Mouse (Mus musculus) neural tube, embryonic 12.5 days (tissue): ENCODE data around the gene Rabep2. TPM values are rescaled to one million over a fixed set of nuclear protein-coding genes. Genes with fewer than 3 reads are reported as not detected.

Experiments
- ATAC-seq: fragments of 200-750 bp; cut with Nextera tagmentation; 2 replicates; pipeline ENCODE4 v1.8.0; 2017; ENCODE audit warnings: low read depth, mild to moderate bottlenecking, moderate TSS enrichment, moderate library complexity; ENCODE audit not compliant: low FRiP score
- H3K27ac ChIP-seq: fragments of 300-500 bp; sonication (generic); 2 replicates; pipeline ENCODE4 v1.5.1; 2016
- H3K27me3 ChIP-seq: fragments of 300-500 bp; sonication (generic); replicated peaks from 2 replicates; pipeline ENCODE4 v1.6.1; 2016; ENCODE audit warnings: mild to moderate bottlenecking
- H3K36me3 ChIP-seq: fragments of 300-500 bp; sonication (generic); 2 replicates; pipeline ENCODE4 v1.6.1; 2016; ENCODE audit warnings: mild to moderate bottlenecking
- H3K4me1 ChIP-seq: fragments of 300-500 bp; sonication (generic); 2 replicates; pipeline ENCODE4 v1.6.1; 2016
- H3K4me2 ChIP-seq: fragments of 300-500 bp; sonication (generic); replicated peaks from 2 replicates; pipeline ENCODE4 v1.6.1; 2016; ENCODE audit warnings: mild to moderate bottlenecking
- H3K4me3 ChIP-seq: fragments of 300-500 bp; sonication (generic); 2 replicates; pipeline ENCODE4 v1.5.1; 2016
- H3K9ac ChIP-seq: fragments of 300-500 bp; sonication (generic); 2 replicates; pipeline ENCODE4 v1.6.1; 2016; ENCODE audit warnings: mild to moderate bottlenecking
- H3K9me3 ChIP-seq: fragments of 300-500 bp; sonication (generic); 2 replicates; pipeline ENCODE4 v1.6.1; 2016; ENCODE audit warnings: mild to moderate bottlenecking
- WGBS: fragments of 180-500 bp; shearing (Covaris S2); methylation state at CpG from one replicate; pipeline ENCODE4 v1.1.7; 2016; 5-methylcytosine and 5-hydroxymethylcytosine counted together
- polyA plus RNA-seq: library from polyadenylated mRNA; unstranded; fragments of >200 nt; fragmentation: Nextera tagmentation; extraction: Ambion mirVana; gene quantifications from 2 replicates; pipeline ENCODE4 v1.2.1, GENCODE M21; 2016

Gene Rabep2
- polyA plus RNA-seq, 1 experiment from 2014 or later = 26.8 TPM

GRCm38 (mm10) chr7:126414725-126415124 lies 13.8 kb upstream of the Rabep2 start, which contains the start of gene Cd19:
Gene Cd19, minus strand, starts transcription at chr7:126414889.
- H3K9ac ChIP-seq = no peak within 1 kb of the TSS
- H3K27me3 ChIP-seq = no peaks in the 10 kb centered on the region
- 93% methylated on average over 6 of the region's 6 CpGs for WGBS
- no peak for ATAC-seq
- no peak within 1 kb of the TSS for H3K4me2 ChIP-seq
- no peaks in the 10 kb centered on the region for H3K36me3 ChIP-seq
- no peaks in the 10 kb centered on the region for H3K9me3 ChIP-seq
- H3K4me1 ChIP-seq = no peaks in the 10 kb centered on the region
- no peak within 1 kb of the TSS for H3K27ac ChIP-seq
- no peak within 1 kb of the TSS for H3K4me3 ChIP-seq

- WGBS = 67% methylated on average over 2 of the region's 2 CpGs
- Histone ChIP-seq H3K36me3 (no peaks in the 10 kb centered on the region), H3K4me1 (no peaks in the 10 kb centered on the region)
These were observed 11.9 kb upstream of the Rabep2 start for GRCm38 (mm10) chr7:126416615-126417014.

DNA sequence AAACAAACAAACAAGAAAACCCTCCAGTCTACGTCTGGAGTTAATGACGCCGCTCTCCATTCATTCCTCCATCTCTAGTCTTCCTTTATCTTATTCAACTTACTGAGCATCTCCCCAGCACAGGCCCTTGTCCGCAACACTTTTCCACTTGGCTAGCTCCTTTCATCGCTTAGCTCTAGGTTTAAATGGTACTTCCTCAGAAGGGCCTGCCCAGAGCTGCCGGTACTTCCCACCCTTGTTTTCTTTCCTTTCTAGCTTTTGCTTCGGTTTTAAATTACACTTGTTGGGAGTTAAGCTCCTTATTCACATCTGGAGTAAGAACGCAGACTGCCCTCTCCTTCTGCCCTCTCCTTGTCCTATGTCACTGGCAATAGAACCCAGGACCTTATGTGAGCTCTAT lies 11.5 kb upstream of the Rabep2 start:
- Histone ChIP-seq H3K27ac (no peak overlapping the region), H3K4me1 (no peaks in the 10 kb centered on the region), H3K36me3 (no peaks in the 10 kb centered on the region), H3K4me3 (no peak overlapping the region), H3K9ac (no peak overlapping the region), H3K27me3 (no peaks in the 10 kb centered on the region), H3K9me3 (no peaks in the 10 kb centered on the region), H3K4me2 (no peak overlapping the region)
- WGBS = 22% methylated on average over 8 of the region's 8 CpGs
- ATAC-seq = no peak

More at GRCm38 (mm10) chr7:126416615-126417014, 11.9 kb upstream of the Rabep2 start:
- H3K9me3 ChIP-seq = no peaks in the 10 kb centered on the region
- no peaks in the 10 kb centered on the region for H3K27me3 ChIP-seq
- no peak overlapping the region for H3K4me2 ChIP-seq
- ATAC-seq = no peak
- H3K27ac ChIP-seq = no peak overlapping the region
- H3K4me3 ChIP-seq = no peak overlapping the region
- H3K9ac ChIP-seq = no peak overlapping the region

DNA sequence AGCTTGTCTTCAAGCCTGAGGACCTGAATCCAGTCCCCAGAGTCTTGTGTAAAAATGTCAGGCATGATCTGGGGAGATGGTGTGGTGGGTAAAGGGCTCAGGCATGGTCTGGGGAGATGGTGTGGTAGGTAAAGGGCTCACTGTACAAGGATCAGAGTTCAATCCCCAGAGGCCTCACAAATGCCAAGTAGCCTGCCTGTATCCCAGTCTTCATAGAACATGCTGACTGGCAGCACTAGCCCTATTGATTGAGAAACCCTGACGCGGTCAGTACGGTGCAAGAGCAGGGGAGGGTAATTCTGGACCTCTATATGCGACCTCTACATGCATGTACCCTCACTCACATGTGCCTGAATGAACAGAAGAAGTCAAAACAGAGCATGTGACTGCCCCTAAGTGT lies 11.0 kb upstream of the Rabep2 start:
- H3K4me2 ChIP-seq = no peak overlapping the region
- H3K9ac ChIP-seq = no peak overlapping the region
- H3K27ac ChIP-seq = no peak overlapping the region
- no peak overlapping the region for H3K4me3 ChIP-seq
- WGBS = 83% methylated on average over 4 of the region's 4 CpGs
- ATAC-seq = no peak
- no peaks in the 10 kb centered on the region for H3K4me1 ChIP-seq
- H3K9me3 ChIP-seq = no peaks in the 10 kb centered on the region
- no peaks in the 10 kb centered on the region for H3K36me3 ChIP-seq
- H3K27me3 ChIP-seq = no peaks in the 10 kb centered on the region

- 77% methylated on average over 3 of the region's 3 CpGs for WGBS
- ATAC-seq = no peak
These were observed 10.1 kb upstream of the Rabep2 start for GRCm38 (mm10) chr7:126418496-126418895.

DNA sequence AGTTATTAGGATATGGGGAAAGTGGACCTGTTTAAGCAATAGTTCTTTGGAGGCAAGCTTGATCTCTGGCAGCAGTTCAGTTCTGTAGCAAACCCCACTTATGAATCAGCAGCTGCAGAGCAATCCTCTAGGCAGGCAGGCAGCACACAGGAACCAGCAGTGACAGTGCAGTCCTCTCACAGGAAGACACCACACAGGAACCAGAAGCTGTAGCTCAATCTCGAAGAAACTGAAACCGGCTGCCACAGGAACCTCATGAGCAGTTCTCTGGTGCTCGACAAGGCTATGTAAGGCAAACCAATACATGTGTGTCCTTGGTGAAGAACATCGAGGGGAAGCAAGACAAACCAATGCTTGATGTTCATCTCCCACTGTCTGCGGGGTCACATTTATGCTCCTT lies 6.8 kb upstream of the Rabep2 start:
- H3K4me2 ChIP-seq = no peak overlapping the region
- H3K36me3 ChIP-seq = no peaks in the 10 kb centered on the region
- no peaks in the 10 kb centered on the region for H3K4me1 ChIP-seq
- 88% methylated on average over 5 of the region's 5 CpGs for WGBS
- no peaks in the 10 kb centered on the region for H3K9me3 ChIP-seq
- H3K27ac ChIP-seq = no peak overlapping the region
- H3K9ac ChIP-seq = no peak overlapping the region
- H3K27me3 ChIP-seq = no peaks in the 10 kb centered on the region
- no peak overlapping the region for H3K4me3 ChIP-seq
- ATAC-seq = no peak

More at GRCm38 (mm10) chr7:126418496-126418895, 10.1 kb upstream of the Rabep2 start:
- Histone ChIP-seq H3K27me3 (no peaks in the 10 kb centered on the region), H3K36me3 (no peaks in the 10 kb centered on the region), H3K4me1 (no peaks in the 10 kb centered on the region), H3K9ac (no peak overlapping the region), H3K27ac (no peak overlapping the region), H3K4me3 (no peak overlapping the region), H3K9me3 (no peaks in the 10 kb centered on the region), H3K4me2 (no peak overlapping the region)

GRCm38 (mm10) chr7:126424161-126424560 lies 4.4 kb upstream of the Rabep2 start:
- Histone ChIP-seq H3K27ac (no peak overlapping the region), H3K4me3 (no peak overlapping the region), H3K9ac (no peak overlapping the region), H3K9me3 (no peaks in the 10 kb centered on the region), H3K36me3 (no peaks in the 10 kb centered on the region), H3K27me3 (no peaks in the 10 kb centered on the region), H3K4me2 (no peak overlapping the region), H3K4me1 (peaks cover under 1% of the 10 kb centered on the region; the same call in 1 of the 2 replicates)
- ATAC-seq = no peak
- 81% methylated on average over 6 of the region's 6 CpGs for WGBS

DNA sequence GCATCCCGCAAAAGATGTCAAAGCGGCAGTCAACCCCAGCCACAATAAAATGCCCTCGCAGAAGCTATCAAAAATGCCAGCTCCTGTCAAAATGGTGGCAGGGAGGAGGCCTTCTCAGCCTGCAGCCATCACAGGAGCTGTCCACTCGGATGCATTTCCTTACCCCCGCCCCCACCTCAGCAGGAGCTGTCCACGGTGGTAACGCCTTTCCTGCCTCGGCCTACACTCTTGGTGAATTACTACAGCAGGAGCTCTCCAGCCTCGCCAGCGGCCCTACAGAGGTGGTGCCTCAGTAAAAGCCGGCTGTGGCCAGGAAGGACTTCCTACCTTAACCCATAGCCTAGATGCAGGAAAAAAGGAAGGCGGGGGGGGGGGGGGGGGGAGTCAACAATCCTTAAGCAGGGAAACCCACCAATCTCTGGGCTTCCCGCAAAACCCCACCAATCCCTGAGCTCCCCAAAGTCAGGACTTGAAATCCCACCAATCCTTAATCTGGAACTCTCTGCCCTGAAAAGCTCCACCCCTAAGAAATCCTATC lies 1.2 kb upstream of the Rabep2 start:
- H3K27ac ChIP-seq = no peak overlapping the region
- no peaks in the 10 kb centered on the region for H3K9me3 ChIP-seq
- H3K27me3 ChIP-seq = no peaks in the 10 kb centered on the region
- H3K36me3 ChIP-seq = no peaks in the 10 kb centered on the region
- peak overlapping the region; percentile 84 for H3K4me2 ChIP-seq
- no peak overlapping the region for H3K9ac ChIP-seq
- no peak for ATAC-seq
- H3K4me3 ChIP-seq = no peak overlapping the region
- 53% methylated on average over 12 of the region's 13 CpGs for WGBS
- H3K4me1 ChIP-seq = peaks cover 7% of the 10 kb centered on the region

- 15% methylated on average over 4 of the region's 4 CpGs for WGBS
These were observed 405 bp upstream of the Rabep2 start for GRCm38 (mm10) chr7:126428154-126428553.

DNA sequence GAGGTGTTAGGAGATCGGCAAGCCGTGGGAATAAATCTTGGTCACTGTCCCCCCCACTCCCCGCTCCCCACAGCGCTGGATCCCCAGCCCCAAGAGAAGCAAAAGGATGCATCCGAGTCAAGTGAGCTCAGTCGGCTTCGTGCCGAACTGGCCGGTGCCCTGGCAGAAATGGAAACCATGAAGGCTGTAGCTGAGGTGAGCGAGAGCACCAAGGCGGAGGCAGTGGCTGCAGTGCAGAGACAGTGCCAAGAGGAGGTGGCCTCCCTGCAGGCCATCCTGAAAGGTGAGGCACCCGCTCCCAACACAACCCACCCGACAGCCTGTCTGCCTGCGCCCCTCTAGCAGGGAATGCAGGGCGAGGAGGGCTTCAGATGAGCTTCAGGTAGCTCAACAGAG lies 942 bp downstream of the Rabep2 start:
- 28% methylated on average over 15 of the region's 15 CpGs for WGBS
- Histone ChIP-seq H3K4me3 (peak overlapping the region; percentile 77), H3K9ac (peak overlapping the region; percentile 83), H3K27ac (no peak overlapping the region), H3K9me3 (no peaks in the 10 kb centered on the region), H3K36me3 (peaks cover 9% of the 10 kb centered on the region; the same call in 1 of the 2 replicates), H3K27me3 (no peaks in the 10 kb centered on the region), H3K4me2 (peak overlapping the region; percentile 84), H3K4me1 (peaks cover 7% of the 10 kb centered on the region)
- no peak; the same call in 1 of the 2 replicates for ATAC-seq

More at GRCm38 (mm10) chr7:126428154-126428553, 405 bp upstream of the Rabep2 start:
- H3K27me3 ChIP-seq = no peaks in the 10 kb centered on the region
- H3K9me3 ChIP-seq = no peaks in the 10 kb centered on the region
- peak; percentile 3; the same call in 1 of the 2 replicates for ATAC-seq
- H3K27ac ChIP-seq = no peak overlapping the region
- H3K4me1 ChIP-seq = peaks cover 7% of the 10 kb centered on the region
- H3K4me3 ChIP-seq = peak overlapping the region; percentile 77
- no peaks in the 10 kb centered on the region for H3K36me3 ChIP-seq
- H3K4me2 ChIP-seq = peak overlapping the region; percentile 84
- H3K9ac ChIP-seq = peak overlapping the region; percentile 83

DNA sequence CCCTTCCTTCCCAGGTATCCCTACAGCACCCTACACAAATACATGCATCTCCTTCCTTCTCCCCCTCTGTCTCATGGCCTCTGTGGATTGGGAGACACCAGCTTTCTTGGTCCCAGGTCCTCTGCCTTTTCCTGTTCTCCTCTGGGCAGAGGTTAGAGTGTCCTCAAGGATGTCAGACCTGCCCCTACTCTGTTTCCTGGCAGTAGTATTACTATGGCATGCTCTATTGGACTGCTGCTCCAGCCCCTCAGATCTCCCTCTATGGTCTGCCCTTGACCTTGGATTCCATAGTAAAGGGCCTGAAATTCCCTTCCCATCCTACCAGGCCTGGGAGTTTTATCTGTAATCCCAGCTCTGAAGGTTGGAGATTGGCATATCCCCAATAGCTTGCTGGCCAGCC lies 1.6 kb downstream of the Rabep2 start:
- H3K36me3 ChIP-seq = peaks cover 13% of the 10 kb centered on the region; the same call in 1 of the 2 replicates
- peaks cover 7% of the 10 kb centered on the region for H3K4me1 ChIP-seq
- no peak overlapping the region for H3K4me3 ChIP-seq
- no peak overlapping the region for H3K27ac ChIP-seq
- ATAC-seq = no peak
- H3K9me3 ChIP-seq = no peaks in the 10 kb centered on the region
- no peak overlapping the region for H3K9ac ChIP-seq
- no peaks in the 10 kb centered on the region for H3K27me3 ChIP-seq
- no peak overlapping the region for H3K4me2 ChIP-seq

DNA sequence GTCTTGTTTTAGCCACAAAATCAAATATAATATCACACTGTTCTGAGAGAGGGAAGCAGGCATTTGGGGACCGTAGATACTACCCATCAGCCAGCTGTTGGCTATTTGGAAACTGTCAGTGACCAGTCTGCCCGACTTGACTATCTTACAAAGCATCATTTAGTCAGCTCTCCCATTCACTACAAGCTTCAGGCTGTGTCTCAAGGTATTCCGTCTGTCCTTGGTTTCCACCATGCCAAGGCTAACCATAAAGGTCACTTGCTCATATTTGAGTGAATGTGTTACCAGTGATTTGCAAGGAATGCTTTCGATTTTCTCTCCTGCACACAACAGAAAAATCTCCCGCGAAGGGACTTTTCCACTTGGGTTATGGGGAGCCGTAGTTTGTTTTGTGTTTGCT lies 6.2 kb downstream of the Rabep2 start:
- peaks cover under 1% of the 10 kb centered on the region for H3K4me1 ChIP-seq
- H3K27ac ChIP-seq = no peak overlapping the region
- no peaks in the 10 kb centered on the region for H3K9me3 ChIP-seq
- ATAC-seq = no peak
- no peaks in the 10 kb centered on the region for H3K27me3 ChIP-seq
- H3K4me2 ChIP-seq = no peak overlapping the region
- peaks cover 17% of the 10 kb centered on the region; the same call in 1 of the 2 replicates for H3K36me3 ChIP-seq
- 90% methylated on average over 7 of the region's 7 CpGs for WGBS
- no peak overlapping the region for H3K4me3 ChIP-seq
- H3K9ac ChIP-seq = no peak overlapping the region

GRCm38 (mm10) chr7:126435801-126436200 lies 7.2 kb downstream of the Rabep2 start:
- Histone ChIP-seq H3K4me3 (no peak overlapping the region), H3K9me3 (no peaks in the 10 kb centered on the region), H3K36me3 (peaks cover 25% of the 10 kb centered on the region), H3K27me3 (no peaks in the 10 kb centered on the region), H3K9ac (no peak overlapping the region), H3K4me1 (no peaks in the 10 kb centered on the region), H3K4me2 (no peak overlapping the region), H3K27ac (no peak overlapping the region)
- ATAC-seq = no peak
- 87% methylated on average over 3 of the region's 3 CpGs for WGBS
